ENCODE assay signal across 16 mouse cellular contexts in genomic region chr3:22470542-22470941, GRCm38 (mm10).
A peak's percentile ranks its signal among the peaks of the same experiment; 100 is the strongest.
DNase-seq lines count a peak whose midpoint lies in the region; ATAC-seq and TF ChIP-seq lines count a peak whose summit lies in the region.
"Had no signal": no experiment of that assay in that cellular context is flagged by ENCODE, and none has a peak within 500 bp of the region (broad histone marks: within the 10 kb centered on the region; RNA-seq: fewer than 3 reads in every experiment).

No protein-coding gene starts in this region.

- no peaks in the 10 kb centered on the region for H3K9me3 ChIP-seq in forebrain, postnatal 0 days (ENCODE audit: low read length)
- peaks cover 3% of the 10 kb centered on the region; the same call in 1 of the 2 replicates for H3K9me3 ChIP-seq in forebrain, embryonic 10.5 days
- H3K9me3 ChIP-seq: heart, embryonic 12.5 days; hindbrain, embryonic 15.5 days had no signal

- TF ChIP-seq CTCF in forebrain, postnatal 0 days (IDR thresholded peaks at IDR 0.05; ENCODE audit: low read depth), result no peak

- DNase-seq in forebrain, postnatal 0 days, result peak; percentile 4
- no peak for DNase-seq in forebrain, embryonic 10.5 days (ENCODE audit: extremely low spot score, low spot score)
- DNase-seq in left cerebral cortex, postnatal 36 days (ENCODE audit: low spot score in 2 of 2), result peak; percentile 3
- DNase-seq in left cerebral cortex, postnatal 10 days (ENCODE audit: extremely low spot score in 1 of 2, low spot score in 2 of 2), result no peak
- peak; percentile 19 to 24 for DNase-seq in right cerebral cortex, postnatal 10 days (ENCODE audit: low spot score in 2 of 2)
- DNase-seq in testis, postnatal 10 days (ENCODE audit: low spot score), result no peak
- DNase-seq in natural killer cell, adult 2 months (ENCODE audit: low spot score in 2 of 2), result no peak
- DNase-seq: adrenal gland, postnatal 10 days; cerebellum, adult 11-12 months; cerebellum, adult 9-10 months; cerebellum, postnatal 25 days; gastrocnemius, adult 2 months; gastrocnemius, postnatal 25 days had no signal

- no peaks in the 10 kb centered on the region for H3K36me3 ChIP-seq in forebrain, postnatal 0 days (ENCODE audit: insufficient read depth)
- H3K36me3 ChIP-seq in forebrain, embryonic 10.5 days (replicated peaks), result no peaks in the 10 kb centered on the region
- H3K36me3 ChIP-seq: heart, embryonic 12.5 days; hindbrain, embryonic 15.5 days had no signal

- no peak overlapping the region for H3K4me3 ChIP-seq in forebrain, postnatal 0 days (ENCODE audit: low read depth, low read length)
- H3K4me3 ChIP-seq in forebrain, embryonic 10.5 days, result no peak overlapping the region
- H3K4me3 ChIP-seq: gastrocnemius, adult 2 months; heart, embryonic 12.5 days; hindbrain, embryonic 15.5 days had no signal

- no peak overlapping the region for H3K27ac ChIP-seq in forebrain, postnatal 0 days (ENCODE audit: low read depth, low read length)
- no peak overlapping the region for H3K27ac ChIP-seq in forebrain, embryonic 10.5 days
- H3K27ac ChIP-seq: gastrocnemius, adult 2 months; hindbrain, embryonic 15.5 days had no signal

- H3K4me1 ChIP-seq in forebrain, postnatal 0 days (ENCODE audit: insufficient read depth), result no peaks in the 10 kb centered on the region
- no peaks in the 10 kb centered on the region for H3K4me1 ChIP-seq in forebrain, embryonic 10.5 days
- H3K4me1 ChIP-seq: heart, embryonic 12.5 days; hindbrain, embryonic 15.5 days had no signal

- no peak overlapping the region for H3K4me2 ChIP-seq in forebrain, postnatal 0 days (ENCODE audit: low read depth)
- H3K4me2 ChIP-seq: heart, embryonic 12.5 days; hindbrain, embryonic 15.5 days had no signal

- intact Hi-C loops in left cerebral cortex, postnatal 36 days (cut with DNase I), result no loop called here
- intact Hi-C loops in left cerebral cortex, postnatal 10 days (cut with DNase I), result no loop called here

- peak; percentile 43; the same call in 1 of the 2 replicates for ATAC-seq in forebrain, postnatal 0 days
- ATAC-seq: forebrain, embryonic 14.5 days had no signal

- H3K27me3 ChIP-seq in forebrain, postnatal 0 days (ENCODE audit: insufficient read depth, low read length), result no peaks in the 10 kb centered on the region
- no peaks in the 10 kb centered on the region for H3K27me3 ChIP-seq in forebrain, embryonic 10.5 days (ENCODE audit: poor library complexity, severe bottlenecking)
- H3K27me3 ChIP-seq: heart, embryonic 12.5 days; hindbrain, embryonic 15.5 days had no signal

- H3K9ac ChIP-seq in forebrain, postnatal 0 days, result no peak overlapping the region
- H3K9ac ChIP-seq: heart, embryonic 12.5 days; hindbrain, embryonic 15.5 days had no signal

- WGBS in forebrain, postnatal 0 days, result 88% methylated on average over 5 of the region's 5 CpGs
- WGBS in forebrain, embryonic 10.5 days, result 90% methylated on average over 5 of the region's 5 CpGs

Comparison
In these comparisons a context has a peak if more than half of its experiments do, and no peak if none do; other contexts are left out.
1. DNase-seq: peak in forebrain, postnatal 0 days (single experiment), left cerebral cortex, postnatal 36 days (2 of 2) and right cerebral cortex, postnatal 10 days (2 of 2); none in forebrain, embryonic 10.5 days (single experiment), left cerebral cortex, postnatal 10 days (0 of 2), testis, postnatal 10 days (single experiment) and natural killer cell, adult 2 months (0 of 2).